Mouse (Mus musculus): ENCODE measurements around the gene Mrpl52. TPM values are rescaled to one million over a fixed set of nuclear protein-coding genes. Genes with fewer than 3 reads are reported as not detected.

The Mrpl52 gene
- polyA plus RNA-seq, 1 experiment, result 2,909 TPM

- no peak for TF ChIP-seq GATA1 (IDR thresholded peaks at IDR 0.05; ENCODE audit: low read length)
These were observed 12.9 kb downstream of the Mrpl52 start for GRCm38 (mm10) chr14:54439610-54440009.

- no peak for TF ChIP-seq GATA1 (IDR thresholded peaks at IDR 0.05; ENCODE audit: low read length)
These were observed 13.8 kb downstream of the Mrpl52 start for GRCm38 (mm10) chr14:54440538-54440937.

- TF ChIP-seq GATA1 (IDR thresholded peaks at IDR 0.05; ENCODE audit: low read length), result no peak
These were observed 14.7 kb downstream of the Mrpl52 start for GRCm38 (mm10) chr14:54441365-54441764.

GRCm38 (mm10) chr14:54442548-54442947 lies 15.8 kb downstream of the Mrpl52 start:
- no peak for TF ChIP-seq GATA1 (IDR thresholded peaks at IDR 0.05; ENCODE audit: low read length)

- TF ChIP-seq GATA1 (IDR thresholded peaks at IDR 0.05; ENCODE audit: low read length), result no peak
These were observed 16.5 kb downstream of the Mrpl52 start for GRCm38 (mm10) chr14:54443196-54443595.

- no peak for TF ChIP-seq GATA1 (IDR thresholded peaks at IDR 0.05; ENCODE audit: low read length)
These were observed 17.3 kb downstream of the Mrpl52 start for GRCm38 (mm10) chr14:54443712-54444618.

GRCm38 (mm10) chr14:54445476-54445875 lies 18.8 kb downstream of the Mrpl52 start:
- TF ChIP-seq GATA1 (IDR thresholded peaks at IDR 0.05; ENCODE audit: low read length), result no peak

- TF ChIP-seq GATA1 (IDR thresholded peaks at IDR 0.05; ENCODE audit: low read length), result no peak
These were observed 26.9 kb downstream of the Mrpl52 start for GRCm38 (mm10) chr14:54453566-54453965.

GRCm38 (mm10) chr14:54454669-54455528 lies 28.2 kb downstream of the Mrpl52 start:
- no peak for TF ChIP-seq GATA1 (IDR thresholded peaks at IDR 0.05; ENCODE audit: low read length)

GRCm38 (mm10) chr14:54457907-54458569 lies 31.3 kb downstream of the Mrpl52 start:
- peak; percentile 53 for TF ChIP-seq GATA1 (IDR thresholded peaks at IDR 0.05; ENCODE audit: low read length)

- no peak for TF ChIP-seq GATA1 (IDR thresholded peaks at IDR 0.05; ENCODE audit: low read length)
These were observed 35.4 kb downstream of the Mrpl52 start for GRCm38 (mm10) chr14:54462146-54462545.

GRCm38 (mm10) chr14:54463108-54463958 lies 36.6 kb downstream of the Mrpl52 start:
- TF ChIP-seq GATA1 (IDR thresholded peaks at IDR 0.05; ENCODE audit: low read length), result no peak

- no peak for TF ChIP-seq GATA1 (IDR thresholded peaks at IDR 0.05; ENCODE audit: low read length)
These were observed 37.2 kb downstream of the Mrpl52 start, which contains the start of gene Lrp10 for GRCm38 (mm10) chr14:54463959-54464292. Gene Lrp10, plus strand, starts transcription at chr14:54464137.

GRCm38 (mm10) chr14:54464293-54465005 lies 37.7 kb downstream of the Mrpl52 start:
- TF ChIP-seq GATA1 (IDR thresholded peaks at IDR 0.05; ENCODE audit: low read length), result no peak
